Mouse (Mus musculus): Measurements from ENCODE around the gene Slc22a6. TPM values are rescaled to one million over a fixed set of nuclear protein-coding genes. Genes with fewer than 3 reads are reported as not detected.

The Slc22a6 gene
- polyA plus RNA-seq (2015; fragmentation: Nextera tagmentation; extraction: Ambion mirVana) = 8.7 and 14.9 TPM in 2 replicates

DNA sequence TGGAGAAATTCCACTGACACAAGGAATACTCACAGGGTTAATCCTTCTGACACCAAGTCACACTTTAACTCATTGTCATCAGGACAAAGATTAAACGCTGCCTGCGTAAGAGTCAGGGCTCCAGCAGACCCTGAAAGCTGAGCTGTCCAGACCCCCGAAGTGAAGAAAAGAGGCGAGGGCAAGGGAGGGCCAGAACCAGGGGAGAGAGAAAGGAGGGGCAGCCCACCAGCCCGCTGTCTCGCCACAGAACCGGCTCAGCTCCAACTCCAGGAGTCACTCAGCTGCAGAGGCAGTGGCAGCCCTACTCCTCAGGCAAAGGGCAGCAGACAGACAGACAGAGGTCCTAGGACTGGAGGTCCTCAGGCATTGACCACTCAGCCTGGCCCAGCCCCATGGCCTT, at the start of gene Slc22a6:
Slc22a6 (plus strand) TSS at position 136 of the 400 bp plus-strand sequence.
- ATAC-seq = no peak
- no peak within 1 kb of the TSS for H3K4me2 ChIP-seq (ENCODE audit: low read length)
- no peak within 1 kb of the TSS for H3K4me3 ChIP-seq (ENCODE audit: low read length)
- 15% methylated on average over 7 of the region's 7 CpGs for WGBS
- H3K27ac ChIP-seq (ENCODE audit: low read depth, low read length) = no peak within 1 kb of the TSS
- H3K27me3 ChIP-seq (replicated peaks; ENCODE audit: control insufficient read depth, insufficient read depth, low read length) = no peaks in the 10 kb centered on the region
- no peaks in the 10 kb centered on the region for H3K36me3 ChIP-seq (ENCODE audit: control insufficient read depth, insufficient read depth, low read length)
- no peaks in the 10 kb centered on the region for H3K4me1 ChIP-seq (ENCODE audit: control insufficient read depth, insufficient read depth, low read depth, low read length)
- H3K9ac ChIP-seq (ENCODE audit: low read depth, low read length) = no peak within 1 kb of the TSS
- H3K9me3 ChIP-seq (ENCODE audit: control insufficient read depth, low read length) = no peaks in the 10 kb centered on the region

DNA sequence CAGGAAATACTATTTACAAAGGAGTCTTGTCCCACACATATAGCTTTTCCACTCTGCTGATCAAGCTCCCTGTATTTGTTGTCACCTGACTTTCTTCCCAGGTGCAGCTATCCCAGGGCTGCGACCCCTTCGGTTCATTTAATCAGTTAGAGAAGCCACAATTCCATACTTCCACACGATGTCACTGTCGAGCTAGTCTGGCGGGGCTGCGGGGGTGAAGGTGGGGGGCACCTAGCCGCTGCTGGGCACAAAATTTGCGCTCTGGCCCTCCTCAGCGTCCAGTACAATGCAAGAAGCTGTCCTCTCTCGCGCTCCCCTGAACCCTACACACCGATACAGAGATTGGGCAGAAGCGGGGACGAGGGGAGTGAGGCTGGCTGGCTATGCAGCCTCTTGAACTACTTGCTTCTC, 48.4 kb upstream of the Slc22a6 start:
- H3K4me2 ChIP-seq (ENCODE audit: low read length) = peak overlapping the region; percentile 69
- H3K27ac ChIP-seq (ENCODE audit: low read depth, low read length) = no peak overlapping the region
- ATAC-seq = peak; percentile 60
- 5% methylated on average over 14 of the region's 14 CpGs for WGBS
- H3K36me3 ChIP-seq (ENCODE audit: control insufficient read depth, insufficient read depth, low read length) = no peaks in the 10 kb centered on the region
- H3K4me3 ChIP-seq (ENCODE audit: low read length) = peak overlapping the region; percentile 38
- H3K27me3 ChIP-seq (replicated peaks; ENCODE audit: control insufficient read depth, insufficient read depth, low read length) = no peaks in the 10 kb centered on the region
- no peaks in the 10 kb centered on the region for H3K9me3 ChIP-seq (ENCODE audit: control insufficient read depth, low read length)
- H3K9ac ChIP-seq (ENCODE audit: low read depth, low read length) = peak overlapping the region; percentile 53
- H3K4me1 ChIP-seq (ENCODE audit: control insufficient read depth, insufficient read depth, low read depth, low read length) = 0 out of 2 replicates have a peak, but pooled peaks cover 3% of the 10 kb centered on the region

DNA sequence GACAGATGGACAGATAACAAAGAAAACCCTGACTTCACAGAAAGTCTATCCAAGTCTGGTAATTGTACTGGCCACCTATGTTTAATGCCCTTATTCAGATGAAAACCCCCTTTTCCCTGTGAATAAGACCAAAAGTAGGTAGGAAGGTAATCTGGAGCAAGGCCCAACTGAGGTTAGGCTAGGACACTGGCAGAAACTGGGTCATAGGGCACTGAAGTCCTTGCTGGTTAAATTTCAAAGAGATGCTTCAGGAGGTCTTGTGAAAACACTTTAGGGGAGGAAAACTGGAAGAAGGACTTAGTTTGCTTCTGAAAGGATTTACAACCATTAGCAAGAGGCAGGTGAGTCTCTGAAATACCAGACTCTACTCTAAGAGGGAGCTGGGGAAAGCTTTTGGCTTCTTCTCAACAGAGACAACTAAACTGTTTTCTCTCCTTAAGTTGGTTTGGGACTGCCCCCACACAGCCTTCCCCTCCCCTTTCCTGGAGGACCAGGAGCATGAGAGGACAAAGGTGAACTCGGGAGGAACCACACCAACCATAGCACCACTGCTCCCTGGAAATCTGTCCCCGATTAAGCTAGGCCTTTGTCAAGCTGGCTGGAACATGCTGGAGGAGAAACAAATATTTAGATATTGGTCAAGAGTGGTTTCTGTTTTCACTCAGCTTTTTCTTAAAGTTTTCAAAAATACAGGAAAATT, 47.3 kb upstream of the Slc22a6 start:
- Histone ChIP-seq H3K9me3 (ENCODE audit: control insufficient read depth, low read length) (no peaks in the 10 kb centered on the region), H3K9ac (ENCODE audit: low read depth, low read length) (no peak overlapping the region), H3K4me2 (ENCODE audit: low read length) (no peak overlapping the region), H3K4me1 (ENCODE audit: control insufficient read depth, insufficient read depth, low read depth, low read length) (0 out of 2 replicates have a peak, but pooled peaks cover 3% of the 10 kb centered on the region), H3K27me3 (replicated peaks; ENCODE audit: control insufficient read depth, insufficient read depth, low read length) (no peaks in the 10 kb centered on the region), H3K27ac (ENCODE audit: low read depth, low read length) (no peak overlapping the region), H3K4me3 (ENCODE audit: low read length) (no peak overlapping the region), H3K36me3 (ENCODE audit: control insufficient read depth, insufficient read depth, low read length) (no peaks in the 10 kb centered on the region)
- 72% methylated on average over 2 of the region's 2 CpGs for WGBS
- ATAC-seq = no peak

DNA sequence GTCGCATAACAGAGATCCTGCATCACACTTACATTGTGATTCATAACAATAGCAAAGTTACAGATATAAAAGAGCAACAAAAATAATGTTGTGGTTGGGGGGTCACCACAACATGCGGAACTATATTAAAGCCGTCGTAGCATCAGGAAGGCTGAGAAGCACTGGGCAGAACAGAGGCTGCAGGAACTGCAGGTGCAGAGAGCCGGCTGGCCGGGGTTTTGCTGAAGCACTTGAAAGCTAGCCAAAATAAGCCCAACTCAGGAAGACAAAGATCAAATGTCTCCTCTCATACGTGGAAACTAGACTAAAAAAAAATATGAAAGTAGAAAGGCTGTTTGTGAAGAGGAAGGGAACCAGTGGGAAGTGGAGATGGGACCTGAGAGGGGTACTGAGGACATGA, 46.1 kb upstream of the Slc22a6 start:
- 74% methylated on average over 7 of the region's 7 CpGs for WGBS
- no peak overlapping the region for H3K4me2 ChIP-seq (ENCODE audit: low read length)
- 0 out of 2 replicates have a peak, but pooled peaks cover 3% of the 10 kb centered on the region for H3K4me1 ChIP-seq (ENCODE audit: control insufficient read depth, insufficient read depth, low read depth, low read length)
- no peak overlapping the region for H3K9ac ChIP-seq (ENCODE audit: low read depth, low read length)
- H3K4me3 ChIP-seq (ENCODE audit: low read length) = no peak overlapping the region
- H3K27me3 ChIP-seq (replicated peaks; ENCODE audit: control insufficient read depth, insufficient read depth, low read length) = no peaks in the 10 kb centered on the region
- H3K27ac ChIP-seq (ENCODE audit: low read depth, low read length) = no peak overlapping the region
- no peak for ATAC-seq
- no peaks in the 10 kb centered on the region for H3K36me3 ChIP-seq (ENCODE audit: control insufficient read depth, insufficient read depth, low read length)
- no peaks in the 10 kb centered on the region for H3K9me3 ChIP-seq (ENCODE audit: control insufficient read depth, low read length)

DNA sequence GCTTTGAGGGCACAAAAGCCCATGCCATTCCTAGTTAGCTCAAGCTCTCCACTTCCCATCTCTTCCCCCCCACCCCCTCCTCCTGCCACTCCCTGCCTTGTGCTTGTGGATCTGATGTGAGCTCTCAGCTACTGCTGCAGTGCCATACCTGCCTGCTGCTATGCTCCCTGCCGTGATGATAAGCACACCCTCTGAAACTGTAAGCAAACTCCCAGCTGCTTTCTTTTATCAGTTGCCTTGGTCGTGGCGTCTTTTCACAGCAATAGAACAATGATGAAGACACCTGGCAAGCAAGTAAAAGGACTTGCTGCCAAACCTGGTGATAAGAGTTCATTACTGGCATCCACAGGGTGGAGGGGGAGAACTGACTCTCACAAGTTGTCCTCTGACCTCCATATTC, 45.4 kb upstream of the Slc22a6 start:
- no peak overlapping the region for H3K4me3 ChIP-seq (ENCODE audit: low read length)
- no peak overlapping the region for H3K9ac ChIP-seq (ENCODE audit: low read depth, low read length)
- no peak overlapping the region for H3K4me2 ChIP-seq (ENCODE audit: low read length)
- no peaks in the 10 kb centered on the region for H3K27me3 ChIP-seq (replicated peaks; ENCODE audit: control insufficient read depth, insufficient read depth, low read length)
- H3K4me1 ChIP-seq (ENCODE audit: control insufficient read depth, insufficient read depth, low read depth, low read length) = 0 out of 2 replicates have a peak, but pooled peaks cover 3% of the 10 kb centered on the region
- H3K36me3 ChIP-seq (ENCODE audit: control insufficient read depth, insufficient read depth, low read length) = no peaks in the 10 kb centered on the region
- 41% methylated on average over 3 of the region's 3 CpGs for WGBS
- no peak for ATAC-seq
- no peak overlapping the region for H3K27ac ChIP-seq (ENCODE audit: low read depth, low read length)
- no peaks in the 10 kb centered on the region for H3K9me3 ChIP-seq (ENCODE audit: control insufficient read depth, low read length)

DNA sequence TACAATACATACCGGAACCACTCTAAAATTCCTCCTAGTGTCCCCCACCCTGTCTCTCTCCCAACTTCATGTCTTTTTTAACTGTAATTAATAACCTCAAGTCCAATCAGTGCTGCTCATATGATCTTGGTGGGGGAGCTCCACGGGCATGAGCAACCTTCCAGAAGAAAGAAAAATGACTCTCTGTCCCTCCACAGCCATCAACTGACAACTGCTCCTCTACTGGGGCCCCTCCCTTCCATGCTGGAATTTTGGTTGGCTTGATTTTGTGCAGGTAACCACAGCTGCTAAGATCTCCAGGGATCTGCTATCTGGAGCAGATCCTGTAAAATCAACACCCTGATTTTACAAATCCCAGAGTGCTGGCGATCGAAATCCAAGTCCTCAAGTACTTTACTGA, 40.4 kb upstream of the Slc22a6 start:
- Histone ChIP-seq H3K27me3 (replicated peaks; ENCODE audit: control insufficient read depth, insufficient read depth, low read length) (no peaks in the 10 kb centered on the region), H3K9ac (ENCODE audit: low read depth, low read length) (no peak overlapping the region), H3K4me1 (ENCODE audit: control insufficient read depth, insufficient read depth, low read depth, low read length) (peaks cover 4% of the 10 kb centered on the region; the same call in 1 of the 2 replicates), H3K9me3 (ENCODE audit: control insufficient read depth, low read length) (no peaks in the 10 kb centered on the region), H3K27ac (ENCODE audit: low read depth, low read length) (no peak overlapping the region), H3K36me3 (ENCODE audit: control insufficient read depth, insufficient read depth, low read length) (no peaks in the 10 kb centered on the region), H3K4me3 (ENCODE audit: low read length) (no peak overlapping the region), H3K4me2 (ENCODE audit: low read length) (no peak overlapping the region)
- 94% methylated on average over 4 of the region's 4 CpGs for WGBS
- 0 out of 2 replicates have a peak, but pooled peaks have one; percentile 53 for ATAC-seq

DNA sequence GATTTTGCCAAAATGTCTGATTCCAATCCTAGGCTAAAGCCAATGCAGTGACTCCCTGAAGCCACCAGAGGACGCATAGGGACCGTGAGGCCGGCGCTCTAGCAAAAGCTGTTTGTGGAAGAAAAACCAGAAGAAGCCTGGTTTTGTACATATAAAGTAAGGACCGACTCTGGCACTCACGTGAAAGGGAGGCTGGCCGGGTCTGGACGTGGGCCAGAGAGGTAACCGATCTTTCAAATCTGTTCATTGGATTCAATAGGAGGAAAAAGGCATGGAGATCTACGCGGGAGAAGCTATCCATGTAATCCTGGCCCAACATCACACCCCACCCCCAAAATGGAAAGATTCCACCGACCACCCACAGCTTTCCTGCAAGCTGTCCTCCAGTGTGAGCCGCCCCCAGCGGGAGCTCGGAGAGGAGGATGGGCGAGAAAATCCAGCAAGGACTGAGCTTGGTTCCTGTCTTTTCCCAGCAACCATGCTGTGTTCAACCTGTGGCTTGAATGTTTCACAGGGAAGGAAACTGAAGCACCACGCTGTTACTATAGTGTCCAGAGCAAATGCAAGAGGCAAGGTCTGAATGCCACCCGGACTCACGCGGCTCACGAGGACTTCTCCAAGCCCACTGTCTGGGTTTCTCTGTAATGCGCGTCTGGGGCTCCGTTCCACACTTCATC, 39.4 kb upstream of the Slc22a6 start:
- Histone ChIP-seq H3K36me3 (ENCODE audit: control insufficient read depth, insufficient read depth, low read length) (no peaks in the 10 kb centered on the region), H3K9me3 (ENCODE audit: control insufficient read depth, low read length) (no peaks in the 10 kb centered on the region), H3K4me3 (ENCODE audit: low read length) (peak overlapping the region; percentile 38), H3K27me3 (replicated peaks; ENCODE audit: control insufficient read depth, insufficient read depth, low read length) (no peaks in the 10 kb centered on the region), H3K4me2 (ENCODE audit: low read length) (peak overlapping the region; percentile 65), H3K27ac (ENCODE audit: low read depth, low read length) (peak overlapping the region; percentile 0; the same call in 1 of the 2 replicates), H3K4me1 (ENCODE audit: control insufficient read depth, insufficient read depth, low read depth, low read length) (peaks cover 4% of the 10 kb centered on the region; the same call in 1 of the 2 replicates), H3K9ac (ENCODE audit: low read depth, low read length) (peak overlapping the region; percentile 58)
- 8% methylated on average over 24 of the region's 24 CpGs for WGBS
- ATAC-seq = peak; percentile 84

DNA sequence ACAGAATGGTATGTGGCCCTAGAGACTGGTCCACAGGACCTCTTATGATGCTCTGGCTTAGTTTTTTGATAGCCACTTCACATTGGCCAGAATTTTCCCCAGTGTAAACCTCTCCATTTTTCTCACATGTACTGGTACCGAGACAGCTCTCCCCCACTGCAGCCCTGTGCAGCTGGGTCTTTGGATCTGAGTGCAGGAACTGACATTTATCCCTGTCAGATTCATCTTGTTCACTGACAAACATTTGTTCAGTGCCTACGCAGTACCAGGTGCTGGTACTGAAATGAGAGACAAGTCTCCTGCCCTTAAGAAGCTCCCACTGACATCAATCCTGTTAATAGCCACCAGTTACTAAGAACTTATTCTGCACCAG, 38.9 kb upstream of the Slc22a6 start:
- peak overlapping the region; percentile 65 for H3K4me2 ChIP-seq (ENCODE audit: low read length)

DNA sequence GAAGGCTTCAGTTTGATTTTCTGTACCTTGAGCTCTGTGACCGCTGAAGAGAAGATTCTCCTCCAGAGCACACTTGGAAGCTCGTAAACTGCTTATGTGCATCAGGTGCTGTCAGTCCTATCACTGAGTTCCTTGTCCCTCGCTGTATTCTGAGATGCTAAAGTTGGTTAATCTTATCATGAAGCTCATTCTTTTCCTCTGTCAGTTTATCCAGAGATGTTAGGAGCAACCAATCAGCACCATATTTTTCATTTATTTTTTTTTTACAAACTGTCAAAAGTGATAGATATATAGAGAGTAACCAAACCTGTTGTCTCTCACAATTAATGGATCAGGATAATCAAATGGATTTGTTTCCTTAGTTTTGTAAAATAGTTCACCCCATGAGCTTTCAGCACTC, 32.5 kb upstream of the Slc22a6 start:
- H3K27ac ChIP-seq (ENCODE audit: low read depth, low read length) = no peak overlapping the region
- H3K4me1 ChIP-seq (ENCODE audit: control insufficient read depth, insufficient read depth, low read depth, low read length) = no peaks in the 10 kb centered on the region
- WGBS = 90% methylated on average over 3 of the region's 3 CpGs
- no peak for ATAC-seq
- H3K9ac ChIP-seq (ENCODE audit: low read depth, low read length) = no peak overlapping the region
- no peaks in the 10 kb centered on the region for H3K9me3 ChIP-seq (ENCODE audit: control insufficient read depth, low read length)
- no peak overlapping the region for H3K4me2 ChIP-seq (ENCODE audit: low read length)
- no peaks in the 10 kb centered on the region for H3K27me3 ChIP-seq (replicated peaks; ENCODE audit: control insufficient read depth, insufficient read depth, low read length)
- no peaks in the 10 kb centered on the region for H3K36me3 ChIP-seq (ENCODE audit: control insufficient read depth, insufficient read depth, low read length)
- no peak overlapping the region for H3K4me3 ChIP-seq (ENCODE audit: low read length)

More for the DNA sequence above, 38.9 kb upstream of the Slc22a6 start:
- Histone ChIP-seq H3K27ac (ENCODE audit: low read depth, low read length) (peak overlapping the region; percentile 0; the same call in 1 of the 2 replicates), H3K27me3 (replicated peaks; ENCODE audit: control insufficient read depth, insufficient read depth, low read length) (no peaks in the 10 kb centered on the region), H3K9ac (ENCODE audit: low read depth, low read length) (no peak overlapping the region), H3K36me3 (ENCODE audit: control insufficient read depth, insufficient read depth, low read length) (no peaks in the 10 kb centered on the region), H3K9me3 (ENCODE audit: control insufficient read depth, low read length) (no peaks in the 10 kb centered on the region), H3K4me3 (ENCODE audit: low read length) (peak overlapping the region; percentile 38), H3K4me1 (ENCODE audit: control insufficient read depth, insufficient read depth, low read depth, low read length) (peaks cover 4% of the 10 kb centered on the region; the same call in 1 of the 2 replicates)
- peak; percentile 54 for ATAC-seq
- 52% methylated on average over 2 of the region's 2 CpGs for WGBS
